Mouse (Mus musculus) cortical plate, adult 2 months (tissue): ENCODE data around the gene Zfp971.

Experiments
- CTCF ChIP-seq: fragments of 200-500 bp; IDR thresholded peaks from 2 replicates; pipeline ENCODE4 v1.5.1; 2011; ENCODE audit warnings: mild to moderate bottlenecking, control low read depth, low read length; ENCODE audit not compliant: insufficient read depth; ENCODE audit errors: extremely low read depth
- POLR2A ChIP-seq: fragments of 200-500 bp; IDR thresholded peaks from 2 replicates; pipeline ENCODE4 v1.6.1; 2011; ENCODE audit warnings: mild to moderate bottlenecking, low read length, control low read depth; ENCODE audit not compliant: insufficient read depth; ENCODE audit errors: extremely low read depth

- peak; percentile 54; the same call in 1 of the 2 replicates for TF ChIP-seq CTCF
- TF ChIP-seq POLR2A = no peak
Measured at GRCm38 (mm10) chr2:178058195-178058594, 35.1 kb downstream of the Zfp971 start.
